Mouse (Mus musculus): ENCODE results near the gene Rufy1. TPM values are rescaled to one million over a fixed set of nuclear protein-coding genes. Genes with fewer than 3 reads are reported as not detected.

Rufy1 gene
- total RNA-seq, 2 experiments from 2014 or later = 29.8 to 29.9 TPM

DNA sequence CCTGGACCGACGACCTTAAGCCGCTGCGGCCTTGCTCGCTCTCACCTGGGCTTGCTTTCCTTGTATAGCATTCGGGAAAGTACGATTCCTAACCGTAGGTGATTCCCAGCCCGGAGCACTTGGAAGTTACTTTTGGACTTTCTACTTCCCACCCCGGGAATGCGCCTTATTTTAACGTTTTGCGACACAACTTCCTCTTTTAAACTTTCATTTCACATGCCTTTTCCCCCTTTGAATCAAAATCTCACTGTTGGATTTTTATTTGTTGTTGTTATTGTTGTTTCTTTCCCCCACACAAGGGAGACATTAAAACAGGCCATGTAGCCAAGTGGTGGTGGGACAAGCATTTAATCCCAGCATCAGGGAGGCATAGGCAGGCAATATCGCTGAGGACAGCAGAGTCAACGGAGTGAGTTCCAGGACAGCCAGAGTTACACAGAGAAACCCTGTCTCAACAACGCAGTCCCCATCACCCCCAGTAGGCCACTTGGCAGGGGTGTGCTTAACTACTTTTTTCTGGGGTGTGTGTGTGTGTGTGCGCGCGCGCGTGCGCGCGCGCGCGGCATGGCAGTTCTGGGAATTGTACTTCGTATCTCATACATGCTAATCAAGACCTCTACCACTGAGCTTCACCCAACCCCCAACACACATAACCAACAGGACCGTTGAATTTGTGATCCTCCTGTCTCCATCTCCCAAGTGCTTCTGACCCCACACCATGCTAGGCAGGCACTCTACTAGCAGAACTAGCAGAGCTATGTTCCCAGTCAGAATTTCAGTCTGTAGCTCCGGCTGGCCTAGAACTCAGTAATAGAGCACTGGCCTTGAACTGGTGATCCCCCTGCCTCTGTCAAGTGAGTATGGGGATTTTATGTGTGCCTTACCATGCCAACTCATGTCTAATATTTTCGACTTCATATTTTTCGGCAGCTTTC lies 476 bp upstream of the Rufy1 start:
- DNase-seq = peak in 1 of 2 experiments; percentile 32
- intact Hi-C loops (cut with DNase I) = loop anchor here (2.0 kb wide), 1 partner anchor 107 kb away; the partner anchor contains the start of gene Canx

DNA sequence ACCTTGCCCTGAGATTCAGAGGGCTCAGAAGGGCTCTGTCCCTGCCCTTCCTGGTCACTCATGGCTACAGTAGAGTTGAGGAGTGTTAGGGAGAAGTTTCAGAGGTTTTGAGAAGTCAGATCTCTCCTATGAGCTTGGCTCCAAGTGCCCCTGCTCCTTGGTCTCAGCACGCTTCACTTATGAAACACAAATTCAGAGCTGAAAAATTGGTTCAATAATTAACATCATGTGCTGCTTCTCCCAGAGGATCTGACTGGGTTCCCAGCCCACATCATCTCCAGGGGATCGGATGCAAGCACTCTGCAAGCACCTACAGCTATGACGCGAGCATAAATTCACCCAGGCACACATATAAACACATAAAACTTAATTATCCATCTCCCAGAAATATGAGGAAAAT lies 4.9 kb downstream of the Rufy1 start:
- DNase-seq = no peak
- intact Hi-C loops (cut with DNase I) = no loop called here

DNA sequence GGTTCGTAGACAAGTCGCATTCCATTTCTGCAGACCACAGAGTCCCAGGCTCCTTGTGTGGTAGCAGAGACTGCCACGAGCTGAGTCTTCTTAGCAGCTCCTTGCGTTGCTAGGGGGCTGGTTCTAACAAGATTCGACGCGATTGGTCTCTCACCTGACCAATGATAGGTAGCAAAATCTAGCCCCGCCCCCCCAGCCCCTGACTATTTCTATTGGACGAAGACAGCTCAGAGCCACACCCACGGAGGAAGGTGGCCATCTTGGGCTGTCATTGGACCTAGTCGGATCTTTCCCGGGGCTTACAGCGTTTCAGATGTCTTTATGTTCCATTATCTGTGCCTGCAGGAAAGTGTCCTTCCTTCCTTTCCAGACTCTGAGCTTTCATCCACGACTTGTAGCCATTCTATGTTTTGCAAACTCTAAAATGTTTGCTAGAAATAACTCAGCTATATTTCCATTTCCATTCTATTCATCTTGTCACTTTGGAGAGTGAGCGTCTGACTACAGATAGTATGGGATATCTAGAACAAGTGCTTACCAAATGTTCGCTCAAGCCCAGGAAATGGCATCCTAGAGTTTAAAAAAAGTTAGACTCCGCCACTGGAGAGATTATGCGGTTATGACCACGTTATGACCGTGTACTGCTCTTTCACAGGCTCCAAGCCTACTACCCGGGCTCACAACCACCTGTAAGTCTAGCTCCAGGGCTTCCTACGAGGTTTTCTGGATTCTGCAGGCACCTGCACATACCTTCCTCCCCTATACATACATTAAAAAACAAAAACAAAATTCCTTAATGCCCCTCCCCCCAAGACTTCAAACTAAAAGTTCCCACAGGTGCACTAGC lies 8.8 kb downstream of the Rufy1 start:
- no peak for DNase-seq
- intact Hi-C loops (cut with DNase I) = no loop called here

DNA sequence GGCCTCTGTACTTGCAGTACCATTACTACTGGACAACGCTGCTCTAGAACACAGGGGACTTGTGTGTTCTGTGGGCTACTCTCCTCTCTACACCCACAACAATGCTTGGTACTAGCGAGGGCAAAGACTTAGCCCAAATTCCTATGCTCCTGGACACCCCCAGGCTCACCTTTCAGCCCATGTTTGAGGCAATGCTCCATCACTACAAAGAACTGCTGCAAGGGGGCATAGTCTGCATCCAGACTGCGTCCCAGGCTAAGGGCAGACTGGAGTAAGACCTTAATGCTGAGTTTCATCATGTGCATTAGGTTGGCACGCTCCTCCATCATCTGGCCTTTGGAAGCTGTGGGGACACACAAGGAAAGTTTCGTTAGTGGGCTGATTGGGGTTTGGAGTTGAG lies 9.5 kb downstream of the Rufy1 start:
- DNase-seq = no peak
- intact Hi-C loops (cut with DNase I) = no loop called here

DNA sequence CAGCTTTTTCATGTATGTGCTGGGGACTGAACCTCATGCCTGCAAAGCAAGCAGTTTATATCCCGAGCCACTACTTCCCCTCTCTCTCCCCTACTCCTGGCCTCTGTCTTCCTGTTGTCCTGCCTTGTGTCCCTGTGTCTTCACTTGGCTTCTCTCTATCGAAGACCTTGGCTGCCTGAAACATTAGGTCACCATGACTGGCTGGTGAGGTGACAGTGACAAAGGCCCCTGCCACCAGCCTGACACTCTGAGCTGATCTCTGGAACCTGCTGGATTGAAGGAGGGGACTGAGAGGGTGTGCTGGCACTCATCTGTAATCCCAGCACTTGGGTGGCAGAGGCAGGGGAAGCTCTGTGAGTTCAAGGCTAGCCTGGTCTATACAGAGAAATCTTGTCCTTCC lies 13.1 kb downstream of the Rufy1 start:
- no peak for DNase-seq
- intact Hi-C loops (cut with DNase I) = no loop called here

DNA sequence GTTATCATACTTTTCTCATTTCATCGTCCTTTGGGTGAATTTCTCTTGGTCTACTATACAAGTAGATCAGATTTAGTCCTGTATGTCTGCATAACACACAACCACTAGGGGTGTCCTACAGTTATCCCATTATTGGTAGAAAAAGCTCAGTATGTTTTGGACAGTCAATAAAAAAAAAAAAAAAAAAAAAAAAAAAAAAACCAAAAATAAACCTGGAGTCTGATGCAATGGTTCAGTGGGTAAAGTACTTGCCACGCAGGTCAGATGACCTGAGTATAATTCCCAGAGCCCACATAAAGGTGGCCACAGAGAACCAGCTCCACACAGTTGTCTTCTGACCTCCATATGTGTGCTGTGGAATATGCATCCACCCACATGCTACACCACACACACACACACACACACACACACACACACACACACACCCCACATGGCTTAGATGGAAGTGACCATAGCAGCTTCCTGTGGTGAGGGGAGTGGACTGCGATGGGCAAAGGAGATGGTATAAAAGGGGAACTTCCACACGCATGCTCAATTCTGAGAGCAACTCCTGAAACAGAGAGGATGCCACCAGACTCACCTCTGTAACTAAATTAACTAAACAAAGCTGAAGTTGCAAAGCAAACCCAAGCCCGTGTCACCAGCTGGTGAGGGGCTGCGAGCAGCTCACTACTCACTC lies 15.2 kb downstream of the Rufy1 start:
- DNase-seq = no peak
- intact Hi-C loops (cut with DNase I) = no loop called here

DNA sequence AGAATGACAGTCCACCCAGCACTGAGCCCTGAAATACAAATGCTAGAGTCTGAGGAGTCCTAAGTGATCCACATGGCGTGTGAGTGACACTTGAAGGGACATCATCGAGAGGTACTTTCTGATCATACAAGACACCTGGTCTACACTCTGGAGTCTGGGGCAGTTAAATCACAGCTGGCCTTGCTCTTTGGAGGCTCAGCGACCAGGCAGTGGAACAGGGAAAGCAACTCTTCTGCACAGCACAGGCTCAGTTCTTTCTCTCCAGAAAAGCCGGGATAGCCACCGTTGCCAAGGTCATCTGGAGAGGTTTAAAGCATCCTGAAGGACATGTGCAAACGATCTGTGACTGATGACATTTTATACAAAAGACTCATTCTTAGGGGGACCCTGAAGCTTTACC lies 23.7 kb downstream of the Rufy1 start:
- intact Hi-C loops (cut with DNase I) = no loop called here
- DNase-seq = no peak

DNA sequence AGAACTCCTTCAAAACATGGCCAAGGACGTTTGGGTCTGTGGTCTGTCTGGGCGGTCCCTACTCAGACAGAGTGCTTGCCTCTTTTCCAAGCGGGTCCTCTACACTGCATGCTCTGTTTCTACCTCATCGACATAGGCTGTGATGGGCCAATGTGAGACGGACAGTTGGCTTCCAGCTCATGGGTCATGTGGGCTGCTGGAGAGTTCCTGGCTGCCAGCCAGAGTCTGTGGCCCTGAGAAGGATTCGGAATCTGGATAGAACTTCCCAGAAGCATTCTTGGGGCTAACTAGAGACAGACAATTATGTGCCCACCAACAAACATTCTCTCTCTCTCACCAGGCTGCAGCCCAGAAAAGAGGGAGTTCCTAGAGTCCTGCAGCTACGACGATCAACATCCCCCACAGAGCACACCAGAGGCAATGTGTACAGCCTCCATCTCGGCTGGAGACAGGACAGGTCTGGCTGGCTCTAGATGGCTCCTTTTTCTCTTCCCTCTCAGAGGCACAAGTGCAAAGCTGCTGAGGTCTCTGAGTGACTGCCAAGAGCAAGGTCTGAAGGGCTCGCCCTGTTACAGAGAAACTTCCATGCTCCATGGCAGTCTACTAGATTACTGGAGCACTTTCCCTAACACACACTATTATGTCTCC lies 27.4 kb downstream of the Rufy1 start:
- intact Hi-C loops (cut with DNase I) = no loop called here
- DNase-seq = peak; percentile 42

DNA sequence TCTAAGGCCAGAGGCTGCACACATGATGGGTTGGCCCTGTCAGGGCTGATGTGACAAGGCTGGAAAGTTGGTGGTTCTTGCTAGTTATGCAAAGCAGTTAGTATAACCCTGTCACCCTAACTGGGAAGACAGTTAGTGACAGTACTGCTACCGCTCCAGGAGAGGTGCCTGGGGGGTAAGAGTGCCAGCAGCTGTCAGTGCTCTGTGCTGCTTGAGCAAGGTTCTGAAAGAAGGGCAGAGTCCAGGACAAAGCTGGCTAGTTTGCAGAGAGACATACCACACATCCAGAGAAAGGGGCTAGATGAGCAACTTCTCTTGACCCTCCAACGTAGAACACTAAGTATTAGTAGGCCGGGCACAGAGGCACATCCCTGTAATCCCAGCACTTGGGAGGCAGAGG lies 28.4 kb downstream of the Rufy1 start:
- intact Hi-C loops (cut with DNase I) = no loop called here
- DNase-seq = no peak

DNA sequence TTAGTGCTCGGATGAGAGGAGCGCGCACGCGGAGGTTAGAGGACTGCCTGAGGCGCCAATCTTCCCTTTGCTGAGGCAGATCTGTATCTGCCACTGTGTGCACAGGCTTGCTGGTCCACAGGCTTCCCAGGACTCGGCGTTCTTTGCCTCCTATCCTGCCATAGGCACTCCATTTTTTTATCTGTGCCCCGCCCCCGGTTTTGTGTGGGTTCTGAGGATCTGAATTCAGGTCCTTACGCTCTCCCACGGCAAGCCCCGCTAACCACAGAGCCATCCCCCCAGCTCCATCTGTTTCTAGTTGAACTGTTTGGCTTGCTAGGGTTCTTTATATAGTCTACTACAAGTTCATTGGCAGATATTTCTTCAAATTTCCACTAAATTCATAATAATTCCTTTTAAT lies 32.1 kb downstream of the Rufy1 start:
- no peak for DNase-seq
- intact Hi-C loops (cut with DNase I) = no loop called here

DNA sequence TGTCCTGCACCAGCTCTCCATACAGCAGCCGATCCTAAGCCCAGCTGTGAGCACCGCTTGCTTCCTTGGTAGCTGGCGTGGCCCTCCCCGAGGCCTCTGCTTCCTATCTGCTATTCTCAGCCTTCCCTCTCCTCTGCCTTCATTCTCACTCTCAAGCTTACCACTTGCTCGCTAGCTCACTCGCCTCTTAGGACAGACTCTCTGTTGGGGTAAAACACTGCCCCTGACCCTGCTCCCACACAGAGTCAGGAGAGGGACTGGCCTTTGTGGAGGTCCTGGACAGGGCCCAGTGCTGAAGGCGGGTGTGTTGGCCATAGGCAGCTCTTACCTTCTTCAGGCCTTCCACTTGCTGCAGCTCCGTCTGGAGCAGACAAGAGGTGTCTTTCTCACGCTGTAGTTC lies 33.6 kb downstream of the Rufy1 start:
- intact Hi-C loops (cut with DNase I) = no loop called here
- no peak for DNase-seq

DNA sequence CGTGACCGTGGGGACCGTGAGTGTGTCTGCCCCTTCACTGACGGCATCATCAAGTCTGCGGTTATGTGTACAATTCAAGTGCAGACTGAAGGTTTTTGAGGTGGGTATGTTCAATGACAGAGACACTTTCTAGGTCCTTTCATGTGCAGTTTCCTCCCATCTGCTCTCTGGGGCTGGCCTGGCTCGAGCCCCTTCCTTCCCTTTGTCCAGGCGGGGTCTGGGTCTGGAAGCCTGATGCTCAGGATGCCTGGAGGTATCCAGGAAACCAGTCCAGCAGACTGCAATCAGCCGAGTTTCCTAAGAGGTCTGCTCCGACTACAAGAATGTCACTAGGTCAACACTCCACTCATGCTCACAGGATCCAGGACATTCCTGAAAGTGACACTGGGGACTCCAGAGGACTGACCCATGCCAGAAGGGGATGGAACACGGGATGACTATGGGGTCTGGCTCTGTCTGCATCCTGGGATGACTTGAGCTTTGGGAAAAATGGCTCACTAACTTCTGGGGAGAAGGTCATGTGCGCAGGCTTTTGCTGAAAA lies 34.1 kb downstream of the Rufy1 start:
- intact Hi-C loops (cut with DNase I) = no loop called here
- DNase-seq = no peak

DNA sequence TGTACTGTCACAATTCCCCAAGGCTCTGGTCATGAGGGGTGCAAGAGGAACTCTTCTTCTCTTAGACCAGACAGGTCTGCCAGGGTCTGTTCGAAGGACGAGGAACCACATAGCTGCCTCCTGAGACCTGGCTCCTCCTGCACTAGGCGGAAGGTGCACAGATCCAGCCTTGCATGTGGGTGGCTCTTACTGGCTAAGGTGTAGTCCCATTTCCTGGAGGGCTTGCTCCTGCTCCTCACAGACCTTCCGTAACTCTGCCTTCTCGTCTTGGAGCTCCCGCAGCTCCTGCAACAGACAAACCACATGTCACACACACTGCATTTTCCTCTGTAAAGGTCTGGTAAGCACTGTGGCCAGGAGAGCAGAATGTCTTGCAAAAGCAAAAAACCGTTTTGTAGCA lies 36.2 kb downstream of the Rufy1 start:
- intact Hi-C loops (cut with DNase I) = no loop called here
- no peak for DNase-seq

DNA sequence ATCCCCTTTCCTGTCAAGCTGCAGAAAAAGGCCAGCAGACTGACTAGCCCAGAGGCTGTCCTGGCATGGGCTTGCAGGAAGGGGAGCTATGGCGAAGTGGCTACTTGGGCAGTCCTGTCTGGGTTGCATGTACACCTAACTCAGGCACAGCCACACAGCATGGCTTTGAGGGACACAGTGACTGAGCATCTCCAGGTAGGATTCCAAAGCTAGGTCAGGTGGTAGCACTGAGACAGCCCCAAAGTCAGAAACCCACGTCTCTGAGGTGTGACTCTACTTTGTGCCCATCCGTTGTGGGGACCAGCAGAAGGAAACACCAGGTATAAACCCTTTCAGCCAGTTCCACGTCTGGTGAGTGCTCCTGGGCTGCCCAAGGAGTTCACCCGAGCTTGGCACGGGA lies 37.6 kb downstream of the Rufy1 start:
- DNase-seq = no peak
- intact Hi-C loops (cut with DNase I) = no loop called here

DNA sequence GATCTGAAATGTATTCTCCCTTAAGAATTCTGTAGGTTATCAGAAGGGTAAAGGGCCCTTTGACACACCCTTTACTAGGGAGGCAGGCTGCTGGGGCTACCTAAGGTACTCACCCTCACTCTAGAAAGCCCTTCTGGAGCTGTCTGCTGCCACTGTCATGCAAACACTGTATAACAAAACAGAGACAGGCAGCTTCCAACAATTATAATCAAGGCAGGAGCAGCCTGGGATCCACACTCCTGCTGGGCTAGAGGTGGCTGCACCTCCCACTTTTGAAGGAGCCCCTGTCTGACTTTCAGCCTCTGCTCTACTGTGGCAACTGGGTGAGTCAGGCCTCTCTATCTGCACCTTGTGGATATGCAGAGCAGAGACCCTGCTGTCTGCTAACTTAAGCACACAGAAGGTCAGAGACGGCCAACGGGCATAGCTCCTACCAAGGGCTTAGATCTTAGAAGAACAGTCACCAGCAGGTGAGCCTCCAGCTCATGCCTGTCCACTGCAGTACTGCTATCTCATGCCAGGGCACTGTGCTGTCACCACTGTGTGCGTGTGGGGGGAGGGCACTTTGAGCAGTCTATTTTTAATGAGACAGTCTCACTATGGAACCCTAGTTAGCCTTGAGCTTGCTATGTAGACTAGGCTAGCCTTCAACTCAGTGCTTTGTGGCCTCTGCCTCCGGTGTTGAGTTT lies 39.5 kb downstream of the Rufy1 start:
- intact Hi-C loops (cut with DNase I) = no loop called here
- no peak for DNase-seq

DNA sequence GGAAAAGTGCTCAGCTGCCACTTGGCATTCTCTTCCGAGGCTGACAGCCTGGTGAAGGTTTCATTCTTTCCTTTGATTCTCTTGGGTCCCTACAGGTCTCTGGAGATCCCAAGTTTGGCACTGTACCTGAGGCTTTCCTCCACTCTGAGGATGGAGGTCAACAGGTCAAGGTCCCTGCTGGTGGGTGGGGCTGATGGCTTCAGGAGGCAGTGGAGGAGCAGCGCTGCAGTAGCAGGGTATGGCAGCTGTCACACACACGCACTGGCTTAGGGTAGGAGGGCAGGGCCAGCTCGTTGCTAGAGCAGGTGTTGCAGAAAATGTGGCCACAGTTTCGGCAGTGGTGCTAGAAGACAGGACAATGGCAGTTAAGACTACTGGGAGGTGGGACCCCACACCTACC lies 41.3 kb downstream of the Rufy1 start:
- intact Hi-C loops (cut with DNase I) = loop anchor here (10.0 kb wide), 1 partner anchor 1325 kb away; no protein-coding TSS in a partner anchor
- no peak for DNase-seq

DNA sequence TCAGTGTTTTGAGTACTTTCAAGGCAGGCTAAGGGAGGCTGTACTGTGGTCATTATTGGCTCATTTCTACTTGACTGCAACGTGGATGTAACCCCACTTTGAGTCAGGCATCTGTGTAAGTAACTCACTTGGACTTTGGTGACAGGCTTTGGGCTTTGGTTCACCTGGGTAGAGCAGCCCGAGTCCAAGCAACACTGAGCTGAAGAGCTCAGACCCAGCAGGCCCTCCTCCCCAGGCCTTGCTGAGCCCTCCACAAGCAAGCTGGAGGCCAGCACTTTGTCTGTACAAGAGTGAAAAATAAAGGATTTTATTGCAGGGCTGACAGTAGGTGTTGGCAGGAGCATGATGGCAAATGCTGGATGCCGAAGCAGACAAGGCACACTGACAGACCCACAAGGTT lies 41.9 kb downstream of the Rufy1 start:
- intact Hi-C loops (cut with DNase I) = loop anchor here (10.0 kb wide), 1 partner anchor 1326 kb away; no protein-coding TSS in a partner anchor
- no peak for DNase-seq

DNA sequence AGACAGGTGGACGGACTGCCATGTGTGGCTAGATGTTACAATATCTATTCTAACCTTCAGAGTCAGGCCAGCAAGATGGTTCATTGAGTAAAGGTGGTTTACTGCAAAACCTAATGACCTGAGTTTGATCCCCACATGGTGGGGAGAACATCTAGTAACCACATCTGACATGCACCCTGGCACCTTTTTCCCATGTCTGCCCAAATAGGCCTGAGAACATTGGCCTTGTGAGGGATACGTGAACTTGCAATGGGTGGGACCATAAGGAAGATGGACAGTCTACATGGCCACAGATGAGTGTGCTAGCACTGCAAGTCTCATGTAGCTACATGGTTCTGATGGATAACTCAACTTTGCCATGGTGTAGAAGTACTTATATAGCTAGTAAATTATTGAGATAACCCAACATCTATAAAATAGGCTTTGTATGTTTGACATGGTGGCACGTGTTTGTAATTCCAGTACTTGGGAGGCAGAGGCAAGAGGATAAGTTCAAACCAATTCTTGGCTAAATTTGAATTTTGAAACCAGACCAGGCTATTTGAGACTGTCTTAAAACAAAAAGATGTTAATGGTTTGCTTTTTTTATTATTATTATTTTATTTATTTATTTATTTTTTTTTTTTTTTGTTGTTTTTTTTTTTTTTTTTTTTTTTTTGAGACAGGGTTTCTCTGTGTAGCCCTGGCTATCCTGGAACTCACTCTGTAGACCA lies 42.6 kb downstream of the Rufy1 start:
- DNase-seq = no peak
- intact Hi-C loops (cut with DNase I) = loop anchor here (10.0 kb wide), 1 partner anchor 1326 kb away; no protein-coding TSS in a partner anchor

DNA sequence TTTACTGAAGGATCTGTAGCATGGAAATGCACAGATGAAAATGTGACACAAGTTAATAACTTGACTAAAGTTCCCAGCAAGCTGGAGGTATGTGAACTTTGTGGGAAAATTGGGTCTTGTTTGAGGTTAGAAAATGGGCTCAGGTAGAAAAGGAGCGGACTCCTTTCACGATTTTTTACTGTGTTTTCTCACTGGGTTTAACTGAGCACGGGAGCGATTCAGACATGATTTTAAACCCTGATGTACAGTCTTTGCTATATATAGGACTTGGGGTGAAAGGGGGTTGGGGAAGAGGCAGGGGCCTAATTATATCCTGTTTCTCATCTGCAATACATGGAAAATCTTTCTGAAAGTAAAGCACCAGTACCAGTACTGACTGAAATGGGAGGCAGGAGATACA lies 43.2 kb downstream of the Rufy1 start:
- intact Hi-C loops (cut with DNase I) = loop anchor here (10.0 kb wide), 1 partner anchor 1327 kb away; no protein-coding TSS in a partner anchor
- DNase-seq = no peak

All from heart, postnatal 36 days (tissue).